Mouse (Mus musculus): ENCODE measurements around the gene Cst8. TPM values are rescaled to one million over a fixed set of nuclear protein-coding genes. Genes with fewer than 3 reads are reported as not detected.
"Not testable (repeated sequence)": the region's sequence is repeated elsewhere in the genome, so short reads cannot be mapped to it uniquely, and the experiment has no call there.

Cst8 gene
- not detected for total RNA-seq (2021)
- long read RNA-seq, experiment 1: 0 reads
- long read RNA-seq, experiment 2: 0 reads

DNA sequence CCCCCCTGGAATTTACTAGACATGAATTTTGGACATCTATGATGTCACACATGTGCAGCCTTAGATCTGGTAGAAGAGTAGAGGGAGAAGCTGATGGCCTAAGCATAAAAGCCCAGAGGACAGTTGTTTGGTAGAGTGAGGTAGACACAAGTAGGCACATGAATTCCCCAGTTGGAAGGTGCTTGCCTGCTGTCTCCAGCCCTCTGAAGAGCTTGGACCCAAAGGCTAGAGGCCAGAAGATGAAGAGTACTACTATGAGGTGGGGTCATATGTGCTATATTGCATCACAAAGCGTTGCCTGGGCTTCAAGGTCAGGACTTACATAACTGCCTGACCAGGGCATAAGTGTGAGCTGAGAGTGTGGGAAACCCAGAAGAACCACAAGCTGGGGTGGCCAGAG, at the start of gene Cst8:
Cst8 (plus strand) TSS at position 301 of the 400 bp plus-strand sequence.
- no peak for DNase-seq (ENCODE audit: low spot score in 2 of 2)

- no peak for DNase-seq (ENCODE audit: low spot score in 2 of 2)
Observed at GRCm38 (mm10) chr2:148750058-148750457, 48.5 kb upstream of the Cst8 start, which contains the start of gene Cstl1. TSS of gene Cstl1 (plus strand) at chr2:148750358.

DNA sequence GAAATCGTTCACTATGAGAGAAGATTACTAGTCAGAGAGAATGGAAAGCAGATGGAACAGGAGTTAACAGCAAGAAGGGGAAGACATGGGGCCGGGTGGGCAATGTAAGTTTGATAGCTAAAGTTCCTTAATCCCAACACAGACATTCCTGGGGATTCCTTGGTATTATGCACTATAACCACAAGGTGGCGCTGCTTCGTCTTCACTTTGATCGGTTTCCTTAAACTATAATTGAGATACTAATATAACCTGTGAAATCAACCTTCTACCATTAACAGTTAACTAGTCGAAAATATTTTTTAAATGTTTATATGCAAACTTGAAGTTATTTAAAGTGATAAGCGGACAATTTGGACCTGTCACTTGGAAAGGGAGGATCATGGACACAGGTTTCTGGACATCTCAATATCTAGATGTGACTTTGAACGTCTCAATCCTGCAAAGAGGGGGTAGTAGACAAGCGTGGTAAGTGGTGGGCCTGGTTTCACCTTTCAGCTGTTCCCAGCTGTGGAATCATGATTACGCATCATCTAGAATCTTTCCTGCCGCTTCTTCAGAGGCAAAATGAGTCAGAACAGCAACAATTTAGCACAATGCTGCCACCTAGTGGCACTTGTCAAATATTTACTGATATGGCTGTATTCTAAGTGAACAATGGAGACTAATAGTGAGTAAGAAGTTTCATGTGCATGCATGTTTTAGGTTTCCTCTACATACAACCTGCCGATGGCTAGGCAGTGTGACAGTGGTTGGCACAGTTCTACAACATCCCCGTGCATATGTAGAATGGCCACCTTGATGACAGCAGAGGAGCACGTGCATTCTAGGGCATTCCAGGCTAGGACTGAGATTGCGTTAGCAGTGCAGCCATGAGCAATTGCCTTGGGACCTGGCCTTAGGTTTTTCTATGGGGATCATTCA, 46.4 kb upstream of the Cst8 start:
- peak; percentile 68 to 88 for DNase-seq (ENCODE audit: low spot score in 2 of 2)

DNA sequence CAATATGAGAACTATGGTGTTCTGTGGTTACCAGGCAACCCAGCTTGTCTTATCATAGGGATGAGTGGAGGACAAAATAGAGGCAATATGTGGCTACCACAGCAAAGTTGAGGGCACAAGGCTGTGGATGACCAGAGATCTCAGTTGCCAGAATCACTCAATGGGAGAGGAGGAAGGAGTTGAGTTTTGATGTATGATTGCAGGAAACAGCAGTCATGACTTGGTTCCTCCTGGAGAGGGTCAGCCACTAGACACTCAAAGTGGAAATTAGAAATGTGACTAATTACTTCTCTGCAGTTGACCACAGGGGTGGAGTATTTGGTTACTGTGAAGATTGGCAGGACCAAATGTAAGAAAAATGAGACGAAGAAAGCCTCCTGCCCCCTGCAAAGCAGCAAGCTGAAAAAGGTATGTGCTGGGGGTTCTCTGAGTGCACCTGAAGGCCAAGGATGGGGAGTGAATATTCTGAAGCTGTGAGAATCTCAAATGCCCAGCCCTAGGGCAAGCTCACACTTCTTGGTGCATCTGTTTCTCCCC, 44.2 kb upstream of the Cst8 start:
- no peak for DNase-seq (ENCODE audit: low spot score in 2 of 2)

DNA sequence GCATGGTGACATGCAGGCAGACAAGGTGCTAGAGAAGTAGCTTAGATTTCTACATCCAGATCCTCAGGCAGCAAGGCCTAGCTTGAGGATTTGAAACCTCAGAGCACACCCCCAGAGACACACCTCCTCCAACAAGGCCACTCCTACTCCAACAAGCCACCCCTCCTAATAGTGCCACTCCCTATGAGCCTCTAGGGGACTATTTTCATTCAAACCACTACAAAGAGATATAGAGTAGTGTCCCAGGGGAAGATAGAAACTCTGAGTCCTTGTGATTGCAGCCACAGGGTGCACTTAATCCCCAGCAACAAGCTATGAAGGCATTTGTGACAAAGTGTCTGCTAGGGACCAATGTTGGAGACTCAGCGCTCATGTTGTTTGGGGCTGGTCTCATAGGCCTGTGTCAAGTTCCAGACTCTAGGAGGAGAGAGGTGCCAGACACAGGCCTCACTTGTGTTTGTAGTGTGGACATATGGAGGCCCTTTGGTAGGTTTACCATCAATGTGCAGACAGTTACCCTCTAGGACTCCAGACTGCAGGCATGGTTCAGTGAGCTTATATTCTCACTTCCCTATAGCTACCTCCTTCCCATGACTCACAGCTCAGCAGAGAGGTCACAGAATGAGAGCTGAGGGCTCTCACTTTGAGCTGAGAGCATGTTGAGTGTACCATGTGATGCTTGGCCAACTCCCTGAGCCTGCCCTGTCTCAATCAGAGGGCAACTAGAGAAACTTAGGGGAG, 34.8 kb upstream of the Cst8 start:
- no peak for DNase-seq (ENCODE audit: low spot score in 2 of 2)

- not testable (repeated sequence) for DNase-seq (ENCODE audit: low spot score in 2 of 2)
Observed at GRCm38 (mm10) chr2:148771397-148771796, 27.2 kb upstream of the Cst8 start, which contains the start of gene Cst11. TSS of gene Cst11 (minus strand) at chr2:148771497.

DNA sequence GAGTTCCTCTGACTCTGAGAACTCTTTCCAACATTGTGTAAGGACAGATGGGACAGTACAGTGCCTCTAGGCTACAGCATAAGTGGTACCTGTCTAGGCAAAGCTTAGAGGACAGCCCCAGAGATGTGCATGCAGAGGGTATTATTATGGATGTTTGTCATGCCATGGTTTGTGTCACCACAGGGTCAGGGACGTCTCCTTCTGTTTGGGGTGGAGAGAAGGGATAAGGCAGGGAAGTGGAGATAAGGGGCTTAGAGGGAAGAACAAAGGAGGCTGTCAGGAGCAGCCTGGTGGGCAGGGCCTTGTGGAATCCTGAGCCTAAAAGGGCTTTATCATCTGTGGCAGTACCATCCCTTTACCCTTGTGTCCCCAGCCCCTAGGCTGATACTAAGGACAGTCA, 16.9 kb upstream of the Cst8 start, which contains the start of gene 8030411F24Rik:
8030411F24Rik (plus strand) TSS at position 301 of the 400 bp plus-strand sequence.
- DNase-seq (ENCODE audit: low spot score in 2 of 2): no peak

DNA sequence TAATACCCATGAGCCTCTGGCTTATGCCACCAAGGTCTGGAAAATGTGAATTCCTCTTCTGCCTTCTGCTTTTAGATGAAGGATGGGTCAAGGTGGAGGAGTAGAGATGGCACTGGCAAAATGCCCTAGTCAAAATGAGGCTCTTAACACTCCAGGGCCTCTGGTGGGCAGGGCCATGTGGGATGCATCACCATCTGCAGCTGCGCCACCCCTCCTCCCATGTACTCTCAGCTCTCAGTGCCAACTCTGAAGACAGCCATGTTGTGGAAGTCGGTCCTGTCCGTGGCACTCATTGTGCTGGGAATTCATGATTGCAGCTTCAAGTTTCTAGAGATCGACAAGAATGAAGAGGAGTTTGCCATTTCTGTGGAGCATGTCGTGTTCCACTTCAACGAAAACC, 9.4 kb upstream of the Cst8 start, which contains the start of gene Cst12:
Cst12 (plus strand) TSS at position 220 of the 400 bp plus-strand sequence.
- DNase-seq (ENCODE audit: low spot score in 2 of 2): no peak

GRCm38 (mm10) chr2:148801491-148801921, 2.9 kb downstream of the Cst8 start:
- peak in 1 of 2 experiments; percentile 31 for DNase-seq (ENCODE audit: low spot score in 2 of 2)

GRCm38 (mm10) chr2:148806696-148807095, 8.1 kb downstream of the Cst8 start:
- no peak for DNase-seq (ENCODE audit: low spot score in 2 of 2)

- no peak for DNase-seq (ENCODE audit: low spot score in 2 of 2)
Observed at GRCm38 (mm10) chr2:148819909-148820308, 21.3 kb downstream of the Cst8 start, which contains the start of gene Cst13. TSS of gene Cst13 (plus strand) at chr2:148820081.

- no peak for DNase-seq (ENCODE audit: low spot score in 2 of 2)
Observed at GRCm38 (mm10) chr2:148825986-148826385, 27.4 kb downstream of the Cst8 start.

- no peak for DNase-seq (ENCODE audit: low spot score in 2 of 2)
Observed at GRCm38 (mm10) chr2:148834912-148835311, 36.3 kb downstream of the Cst8 start, which contains the start of gene Cst9. TSS of gene Cst9 (plus strand) at chr2:148835147.

DNA sequence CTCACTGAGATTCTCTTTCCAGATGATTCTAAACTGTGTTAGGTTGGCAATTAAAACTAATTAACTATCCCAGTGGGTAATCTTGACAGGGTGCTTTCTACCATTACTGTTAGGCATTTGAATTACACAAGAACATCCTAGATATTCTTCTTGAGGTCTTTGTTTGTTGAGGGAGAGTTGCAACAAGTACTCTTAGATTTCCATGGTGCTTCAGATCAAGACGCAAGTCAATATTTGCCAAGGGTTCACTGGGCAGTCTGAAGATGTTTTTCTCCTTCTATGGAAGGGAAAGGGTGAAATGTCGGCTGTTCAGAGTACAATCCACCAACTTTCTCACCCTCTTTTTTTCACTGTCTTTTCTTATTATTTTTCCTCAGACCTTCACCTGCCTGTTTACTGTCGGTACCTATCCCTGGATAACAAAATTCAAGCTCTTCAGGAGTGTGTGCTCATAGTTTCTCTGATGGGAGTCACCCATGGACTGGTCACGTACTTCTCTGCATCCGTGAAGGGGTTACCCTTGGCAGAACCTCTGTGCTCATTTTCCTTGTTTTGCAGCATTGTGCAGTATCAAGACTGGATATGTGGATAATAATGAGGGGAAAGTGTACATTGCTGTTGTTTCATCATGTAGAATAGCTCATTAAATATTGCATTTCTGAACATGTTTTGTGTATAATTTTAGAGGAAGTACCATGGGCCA, 39.6 kb downstream of the Cst8 start:
- DNase-seq (ENCODE audit: low spot score in 2 of 2): no peak

DNA sequence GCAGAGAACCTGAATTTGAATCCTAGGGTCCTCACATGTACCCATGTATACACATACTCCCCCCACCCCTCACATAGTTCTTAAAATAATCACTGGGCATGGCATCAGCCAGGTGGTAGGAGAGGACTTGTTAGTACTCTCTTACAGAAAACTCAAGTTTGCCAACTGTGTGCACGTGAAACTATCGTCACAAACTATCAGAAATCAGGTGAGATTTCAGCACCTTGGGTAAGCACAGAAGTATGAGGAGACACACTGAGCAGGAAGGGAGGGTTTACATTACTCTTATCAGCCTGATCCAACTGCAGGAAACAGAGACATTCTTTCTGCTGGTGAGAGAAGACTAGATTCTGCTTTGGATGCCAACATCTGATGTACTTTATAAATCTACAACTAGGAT, 40.6 kb downstream of the Cst8 start:
- DNase-seq (ENCODE audit: low spot score in 2 of 2): no peak

- DNase-seq (ENCODE audit: low spot score in 2 of 2): peak; percentile 88 to 90
Observed at GRCm38 (mm10) chr2:148851116-148851906, 52.7 kb downstream of the Cst8 start.
